Mouse (Mus musculus): Measurements from ENCODE around the gene Slirp. TPM values are rescaled to one million over a fixed set of nuclear protein-coding genes. Genes with fewer than 3 reads are reported as not detected.

Gene Slirp
- polyA plus RNA-seq, 1 experiment, result 82.7 TPM

DNA sequence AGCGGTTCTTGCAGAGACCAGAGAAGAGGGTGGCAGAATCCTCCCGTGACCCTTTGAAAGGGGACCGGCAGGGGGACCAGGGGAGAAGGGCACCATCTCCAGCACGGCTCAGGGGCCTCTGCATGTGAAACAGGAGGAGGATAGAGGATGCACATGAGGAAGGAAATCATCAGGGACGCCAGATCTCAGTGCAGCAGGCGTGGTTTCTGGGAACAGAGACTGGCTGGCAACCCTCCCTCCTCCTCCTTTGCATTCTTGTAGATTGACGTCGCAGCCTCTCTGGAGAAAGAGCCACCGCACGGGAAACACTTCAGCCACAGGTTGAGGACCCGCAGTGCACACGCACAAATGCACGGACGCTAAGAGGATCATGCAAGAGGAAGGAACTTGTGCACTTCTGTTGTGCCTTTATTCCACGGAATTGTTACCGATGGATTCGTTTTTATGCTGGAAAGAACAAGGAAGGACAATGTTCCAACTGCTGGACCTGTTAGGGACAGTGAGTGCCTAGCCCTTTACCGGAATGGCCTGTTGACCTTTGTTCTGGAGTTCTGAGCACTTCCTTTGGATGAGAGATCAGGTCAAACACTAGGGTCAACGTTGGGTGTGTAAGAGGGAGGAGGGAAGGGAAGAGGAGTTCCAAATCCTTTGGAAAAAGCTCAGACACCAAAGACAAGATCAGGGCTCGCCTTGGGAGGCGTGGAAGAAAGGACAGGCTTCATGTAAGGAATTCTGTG, 35.7 kb upstream of the Slirp start:
- 37% methylated on average over 21 of the region's 21 CpGs for WGBS
- no peaks in the 10 kb centered on the region for H3K27me3 ChIP-seq (ENCODE audit: control insufficient read depth, insufficient read depth, low read length)
- no peak overlapping the region for H3K27ac ChIP-seq (ENCODE audit: insufficient read depth, low read length)
- no peaks in the 10 kb centered on the region for H3K4me1 ChIP-seq (ENCODE audit: control insufficient read depth, insufficient read depth, low read length)
- TF ChIP-seq CTCF (IDR thresholded peaks at IDR 0.05; ENCODE audit: borderline replicate concordance, insufficient read depth, low read depth, low read length) (no peak), POLR2A (IDR thresholded peaks at IDR 0.05; ENCODE audit: borderline replicate concordance, insufficient read depth, low read length) (no peak)
- no peak overlapping the region for H3K4me3 ChIP-seq (replicated peaks; ENCODE audit: insufficient read depth, low read depth, low read length)
- DNase-seq, result no peak

DNA sequence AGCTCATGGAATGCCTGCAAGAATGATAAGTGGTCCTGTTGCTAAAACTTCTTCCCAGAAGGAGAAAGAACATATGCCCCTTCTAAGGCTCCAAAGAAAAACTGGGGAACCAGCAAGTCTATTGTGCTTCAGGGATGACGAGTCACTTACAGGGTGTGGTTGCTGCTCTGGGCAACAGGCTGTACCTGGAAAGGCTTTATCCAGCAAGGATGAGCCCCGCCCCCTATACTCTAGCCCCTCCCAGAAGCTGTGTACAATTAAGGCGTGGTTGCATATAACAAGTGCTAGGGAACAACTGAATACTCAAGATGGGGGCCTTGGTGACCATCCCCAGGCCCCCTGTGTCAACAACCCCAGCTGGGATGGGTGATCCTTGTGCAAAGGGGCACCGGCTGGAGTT, 34.6 kb upstream of the Slirp start:
- no peak overlapping the region for H3K4me3 ChIP-seq (replicated peaks; ENCODE audit: insufficient read depth, low read depth, low read length)
- no peak overlapping the region for H3K27ac ChIP-seq (ENCODE audit: insufficient read depth, low read length)
- WGBS, result 77% methylated on average over 4 of the region's 4 CpGs
- H3K4me1 ChIP-seq (ENCODE audit: control insufficient read depth, insufficient read depth, low read length), result no peaks in the 10 kb centered on the region
- DNase-seq, result no peak
- no peak for TF ChIP-seq CTCF (IDR thresholded peaks at IDR 0.05; ENCODE audit: borderline replicate concordance, insufficient read depth, low read depth, low read length)
- TF ChIP-seq POLR2A (IDR thresholded peaks at IDR 0.05; ENCODE audit: borderline replicate concordance, insufficient read depth, low read length), result no peak
- H3K27me3 ChIP-seq (ENCODE audit: control insufficient read depth, insufficient read depth, low read length), result no peaks in the 10 kb centered on the region

DNA sequence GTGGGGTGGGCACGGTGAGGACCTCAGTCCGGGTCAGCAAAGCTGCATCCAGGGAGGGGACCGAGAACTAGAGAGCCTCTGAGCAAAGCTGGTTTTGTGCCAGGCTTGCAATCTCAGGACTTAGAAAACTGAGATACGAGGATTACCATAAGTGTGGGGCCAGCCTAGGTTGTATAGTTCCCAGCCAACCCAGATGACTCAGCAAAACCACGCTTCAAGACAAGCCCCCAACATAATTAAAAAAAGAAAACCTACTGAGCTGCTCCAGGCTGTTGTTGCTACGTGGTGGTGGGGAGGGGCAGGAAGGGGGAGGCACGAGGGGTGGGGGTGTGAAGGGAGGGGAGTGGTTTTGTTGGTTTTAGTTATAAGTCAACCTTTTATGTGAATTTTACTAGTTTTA, 32.7 kb upstream of the Slirp start:
- no peak overlapping the region for H3K4me3 ChIP-seq (replicated peaks; ENCODE audit: insufficient read depth, low read depth, low read length)
- no peak for DNase-seq
- TF ChIP-seq CTCF (IDR thresholded peaks at IDR 0.05; ENCODE audit: borderline replicate concordance, insufficient read depth, low read depth, low read length) (no peak), POLR2A (IDR thresholded peaks at IDR 0.05; ENCODE audit: borderline replicate concordance, insufficient read depth, low read length) (no peak)
- no peaks in the 10 kb centered on the region for H3K27me3 ChIP-seq (ENCODE audit: control insufficient read depth, insufficient read depth, low read length)
- H3K4me1 ChIP-seq (ENCODE audit: control insufficient read depth, insufficient read depth, low read length), result no peaks in the 10 kb centered on the region
- WGBS, result 43% methylated on average over 7 of the region's 7 CpGs
- no peak overlapping the region for H3K27ac ChIP-seq (ENCODE audit: insufficient read depth, low read length)

DNA sequence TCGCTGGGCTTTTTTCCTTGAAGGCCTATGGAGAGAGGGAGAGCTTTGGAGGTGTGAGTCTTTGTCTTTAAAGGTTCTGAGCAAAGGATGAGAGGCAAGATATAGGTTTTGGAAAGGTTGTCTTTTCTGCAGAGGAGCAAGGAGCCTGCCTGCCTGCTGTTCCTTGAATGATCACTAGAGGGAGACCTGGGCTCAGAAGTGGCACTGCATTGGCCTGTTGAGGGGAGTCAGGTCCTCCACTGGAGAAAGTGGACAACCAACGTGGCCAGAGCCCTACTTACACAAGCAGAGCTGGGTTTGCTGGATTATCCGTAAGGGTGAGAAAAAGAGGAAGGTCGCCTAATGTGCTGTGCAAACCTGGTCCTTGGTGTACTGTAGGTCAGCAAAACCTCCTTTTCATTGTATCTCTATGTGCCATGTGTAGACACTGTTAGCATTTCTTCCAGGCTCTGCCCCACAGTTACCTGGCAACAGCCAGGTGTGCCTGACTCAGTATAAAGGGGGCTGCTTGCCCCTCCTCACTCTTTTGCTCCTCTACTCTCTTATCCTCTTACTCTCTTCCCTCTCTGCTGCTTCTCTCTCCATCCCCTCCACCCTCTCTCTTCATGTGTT, 30.4 kb upstream of the Slirp start:
- Histone ChIP-seq H3K4me1 (ENCODE audit: control insufficient read depth, insufficient read depth, low read length) (no peaks in the 10 kb centered on the region), H3K27me3 (ENCODE audit: control insufficient read depth, insufficient read depth, low read length) (no peaks in the 10 kb centered on the region), H3K27ac (ENCODE audit: insufficient read depth, low read length) (no peak overlapping the region), H3K4me3 (replicated peaks; ENCODE audit: insufficient read depth, low read depth, low read length) (no peak overlapping the region)
- TF ChIP-seq CTCF (IDR thresholded peaks at IDR 0.05; ENCODE audit: borderline replicate concordance, insufficient read depth, low read depth, low read length) (peak; percentile 89), POLR2A (IDR thresholded peaks at IDR 0.05; ENCODE audit: borderline replicate concordance, insufficient read depth, low read length) (no peak)
- WGBS, result 16% methylated on average over 4 of the region's 4 CpGs
- DNase-seq, result peak; percentile 42 to 65

DNA sequence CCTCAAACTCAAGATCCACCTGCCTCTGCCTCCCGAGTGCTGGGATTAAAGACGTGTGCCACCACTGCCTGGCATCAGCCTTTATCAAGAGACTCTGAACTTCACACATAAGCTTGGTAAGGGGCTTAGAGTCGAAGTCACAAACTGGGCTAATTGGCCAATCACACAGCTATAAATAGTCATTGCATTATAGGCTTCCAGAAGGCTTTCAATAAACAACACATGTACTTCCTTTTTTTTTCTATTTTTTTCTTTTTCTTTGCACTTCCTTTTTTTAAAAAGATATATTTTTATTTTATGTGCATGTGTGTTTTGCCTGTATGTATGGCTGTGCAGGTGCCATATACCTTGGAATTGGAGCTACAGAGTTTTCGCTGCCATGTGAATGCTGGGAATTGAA, 28.3 kb upstream of the Slirp start:
- no peak for DNase-seq
- TF ChIP-seq POLR2A (IDR thresholded peaks at IDR 0.05; ENCODE audit: borderline replicate concordance, insufficient read depth, low read length) (no peak), CTCF (IDR thresholded peaks at IDR 0.05; ENCODE audit: borderline replicate concordance, insufficient read depth, low read depth, low read length) (no peak)
- H3K27me3 ChIP-seq (ENCODE audit: control insufficient read depth, insufficient read depth, low read length), result no peaks in the 10 kb centered on the region
- 71% methylated on average over 4 of the region's 4 CpGs for WGBS
- H3K4me1 ChIP-seq (ENCODE audit: control insufficient read depth, insufficient read depth, low read length), result no peaks in the 10 kb centered on the region
- H3K4me3 ChIP-seq (replicated peaks; ENCODE audit: insufficient read depth, low read depth, low read length), result no peak overlapping the region
- H3K27ac ChIP-seq (ENCODE audit: insufficient read depth, low read length), result no peak overlapping the region

DNA sequence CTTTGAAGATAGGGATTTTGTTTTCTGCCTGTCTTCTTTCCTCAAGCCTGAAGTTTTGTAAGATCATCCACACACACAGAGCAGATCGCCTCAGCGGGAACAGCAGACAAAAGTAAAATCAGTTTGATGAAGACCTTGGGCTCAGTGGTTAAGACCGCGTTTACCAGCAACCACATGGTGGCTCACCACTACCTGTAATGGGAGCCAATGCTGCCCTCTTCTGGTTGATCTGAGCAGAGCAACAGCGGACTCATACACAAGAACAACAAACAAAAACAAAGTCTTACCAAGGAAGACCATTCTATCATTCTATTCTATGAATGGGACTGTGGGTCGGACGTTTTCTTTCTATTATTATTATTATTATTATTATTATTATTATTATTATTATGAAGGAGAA, 27.0 kb upstream of the Slirp start:
- 37% methylated on average over 7 of the region's 7 CpGs for WGBS
- Histone ChIP-seq H3K4me1 (ENCODE audit: control insufficient read depth, insufficient read depth, low read length) (no peaks in the 10 kb centered on the region), H3K27ac (ENCODE audit: insufficient read depth, low read length) (no peak overlapping the region), H3K27me3 (ENCODE audit: control insufficient read depth, insufficient read depth, low read length) (no peaks in the 10 kb centered on the region), H3K4me3 (replicated peaks; ENCODE audit: insufficient read depth, low read depth, low read length) (no peak overlapping the region)
- TF ChIP-seq POLR2A (IDR thresholded peaks at IDR 0.05; ENCODE audit: borderline replicate concordance, insufficient read depth, low read length) (no peak), CTCF (IDR thresholded peaks at IDR 0.05; ENCODE audit: borderline replicate concordance, insufficient read depth, low read depth, low read length) (peak; percentile 72; the same call in 1 of the 2 replicates)
- peak; percentile 22 to 27 for DNase-seq

DNA sequence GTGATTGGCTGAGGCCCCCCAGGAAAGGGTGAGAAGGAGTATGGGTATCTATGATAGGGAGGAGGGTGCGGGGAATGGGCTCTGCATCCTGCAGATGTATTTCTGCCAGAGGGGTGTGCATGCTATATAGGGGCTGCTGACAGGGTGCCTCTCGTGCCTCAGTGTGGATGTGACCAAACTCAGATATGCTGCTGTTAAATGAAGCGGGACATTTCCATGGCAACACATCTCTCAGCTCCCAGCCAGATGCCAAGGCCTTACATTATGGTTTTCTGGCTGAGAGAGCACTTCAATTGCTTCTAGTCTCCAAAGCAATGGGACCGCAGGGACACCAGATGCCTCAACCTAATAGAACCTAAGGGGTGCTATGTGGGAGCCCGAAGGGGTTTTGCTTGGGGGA, 24.8 kb upstream of the Slirp start:
- H3K27ac ChIP-seq (ENCODE audit: insufficient read depth, low read length), result no peak overlapping the region
- no peak for DNase-seq
- WGBS, result 12% methylated on average over 5 of the region's 5 CpGs
- TF ChIP-seq POLR2A (IDR thresholded peaks at IDR 0.05; ENCODE audit: borderline replicate concordance, insufficient read depth, low read length), result no peak
- no peak for TF ChIP-seq CTCF (IDR thresholded peaks at IDR 0.05; ENCODE audit: borderline replicate concordance, insufficient read depth, low read depth, low read length)
- no peak overlapping the region for H3K4me3 ChIP-seq (replicated peaks; ENCODE audit: insufficient read depth, low read depth, low read length)
- H3K27me3 ChIP-seq (ENCODE audit: control insufficient read depth, insufficient read depth, low read length), result no peaks in the 10 kb centered on the region
- no peaks in the 10 kb centered on the region for H3K4me1 ChIP-seq (ENCODE audit: control insufficient read depth, insufficient read depth, low read length)

DNA sequence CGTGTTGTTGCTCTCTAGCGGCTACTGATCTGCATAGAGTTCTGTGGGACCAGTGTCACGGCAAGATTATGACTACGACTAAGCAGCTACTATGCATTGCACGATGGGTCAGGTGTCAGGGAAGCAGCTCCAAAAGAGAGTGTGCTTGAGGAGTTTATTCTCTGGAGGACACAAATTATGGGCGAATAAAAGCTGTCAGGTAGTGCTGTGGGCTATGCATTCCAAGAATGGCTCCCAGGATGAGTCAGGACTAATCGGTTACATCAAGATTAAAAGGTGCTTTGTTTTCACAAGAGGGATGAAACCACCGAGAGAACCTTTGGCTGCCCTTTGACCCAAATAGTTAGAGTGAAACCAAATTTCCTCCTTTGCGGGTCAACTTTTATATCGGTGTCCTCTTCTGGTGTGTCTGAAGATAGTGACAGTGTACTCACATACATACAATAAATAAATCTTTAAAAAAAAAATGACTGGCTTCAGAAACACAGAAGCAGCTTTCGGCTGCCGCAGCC, 23.7 kb upstream of the Slirp start:
- no peak for DNase-seq
- H3K27ac ChIP-seq (ENCODE audit: insufficient read depth, low read length), result no peak overlapping the region
- H3K4me3 ChIP-seq (replicated peaks; ENCODE audit: insufficient read depth, low read depth, low read length), result no peak overlapping the region
- TF ChIP-seq CTCF (IDR thresholded peaks at IDR 0.05; ENCODE audit: borderline replicate concordance, insufficient read depth, low read depth, low read length) (no peak), POLR2A (IDR thresholded peaks at IDR 0.05; ENCODE audit: borderline replicate concordance, insufficient read depth, low read length) (no peak)
- WGBS, result 79% methylated on average over 12 of the region's 12 CpGs
- no peaks in the 10 kb centered on the region for H3K4me1 ChIP-seq (ENCODE audit: control insufficient read depth, insufficient read depth, low read length)
- no peaks in the 10 kb centered on the region for H3K27me3 ChIP-seq (ENCODE audit: control insufficient read depth, insufficient read depth, low read length)

Data from cerebellum, adult 2 months (tissue).